Mouse (Mus musculus): ENCODE measurements around the gene Fntb. TPM values are rescaled to one million over a fixed set of nuclear protein-coding genes. Genes with fewer than 3 reads are reported as not detected.

Fntb gene
- polyA plus RNA-seq, 1 experiment from 2014 or later, result 24.4 TPM

GRCm38 (mm10) chr12:76886826-76887225 is 121.4 kb downstream of the Fntb start:
- no peak for TF ChIP-seq CTCF (IDR thresholded peaks at IDR 0.05; ENCODE audit: low read depth)

GRCm38 (mm10) chr12:76887941-76888340 is 122.6 kb downstream of the Fntb start:
- Histone ChIP-seq H3K36me3 (ENCODE audit: insufficient read depth, low read length) (no peaks in the 10 kb centered on the region), H3K4me3 (replicated peaks; ENCODE audit: low read depth, low read length) (no peak overlapping the region), H3K4me2 (ENCODE audit: low read length) (no peak overlapping the region), H3K27me3 (ENCODE audit: insufficient read depth, low read length) (no peaks in the 10 kb centered on the region), H3K9me3 (replicated peaks; ENCODE audit: low read length) (no peaks in the 10 kb centered on the region), H3K4me1 (replicated peaks; ENCODE audit: insufficient read depth, low read length) (no peaks in the 10 kb centered on the region), H3K27ac (no peak overlapping the region), H3K9ac (ENCODE audit: low read depth, low read length) (no peak overlapping the region)
- DNase-seq (ENCODE audit: low spot score) (no peak), ATAC-seq (replicated peaks; ENCODE audit: low FRiP score, low read depth) (no peak)
- WGBS, result 92% methylated on average over 12 of the region's 12 CpGs
- no peak for TF ChIP-seq CTCF (IDR thresholded peaks at IDR 0.05; ENCODE audit: low read depth)

More at GRCm38 (mm10) chr12:76886826-76887225, 121.4 kb downstream of the Fntb start:
- Histone ChIP-seq H3K27me3 (ENCODE audit: insufficient read depth, low read length) (no peaks in the 10 kb centered on the region), H3K4me3 (replicated peaks; ENCODE audit: low read depth, low read length) (no peak overlapping the region), H3K9ac (ENCODE audit: low read depth, low read length) (no peak overlapping the region), H3K4me2 (ENCODE audit: low read length) (no peak overlapping the region), H3K27ac (no peak overlapping the region), H3K4me1 (replicated peaks; ENCODE audit: insufficient read depth, low read length) (no peaks in the 10 kb centered on the region), H3K9me3 (replicated peaks; ENCODE audit: low read length) (no peaks in the 10 kb centered on the region), H3K36me3 (ENCODE audit: insufficient read depth, low read length) (no peaks in the 10 kb centered on the region)
- ATAC-seq (replicated peaks; ENCODE audit: low FRiP score, low read depth) (no peak), DNase-seq (ENCODE audit: low spot score) (no peak)
- 85% methylated on average over 7 of the region's 7 CpGs for WGBS

GRCm38 (mm10) chr12:76889404-76890184 is 124.2 kb downstream of the Fntb start:
- H3K4me3 ChIP-seq (replicated peaks; ENCODE audit: low read depth, low read length), result no peak overlapping the region
- no peaks in the 10 kb centered on the region for H3K4me1 ChIP-seq (replicated peaks; ENCODE audit: insufficient read depth, low read length)
- no peak overlapping the region for H3K9ac ChIP-seq (ENCODE audit: low read depth, low read length)
- no peak for TF ChIP-seq CTCF (IDR thresholded peaks at IDR 0.05; ENCODE audit: low read depth)
- H3K27ac ChIP-seq, result no peak overlapping the region
- no peak overlapping the region for H3K4me2 ChIP-seq (ENCODE audit: low read length)
- no peaks in the 10 kb centered on the region for H3K9me3 ChIP-seq (replicated peaks; ENCODE audit: low read length)
- H3K27me3 ChIP-seq (ENCODE audit: insufficient read depth, low read length), result no peaks in the 10 kb centered on the region
- ATAC-seq (replicated peaks; ENCODE audit: low FRiP score, low read depth) (no peak), DNase-seq (ENCODE audit: low spot score) (no peak)
- H3K36me3 ChIP-seq (ENCODE audit: insufficient read depth, low read length), result no peaks in the 10 kb centered on the region
- WGBS, result 89% methylated on average over 11 of the region's 11 CpGs

GRCm38 (mm10) chr12:76891160-76891559 is 125.8 kb downstream of the Fntb start:
- ATAC-seq (replicated peaks; ENCODE audit: low FRiP score, low read depth) (no peak), DNase-seq (ENCODE audit: low spot score) (peak; percentile 58)
- no peaks in the 10 kb centered on the region for H3K27me3 ChIP-seq (ENCODE audit: insufficient read depth, low read length)
- no peaks in the 10 kb centered on the region for H3K9me3 ChIP-seq (replicated peaks; ENCODE audit: low read length)
- H3K4me1 ChIP-seq (replicated peaks; ENCODE audit: insufficient read depth, low read length), result no peaks in the 10 kb centered on the region
- H3K9ac ChIP-seq (ENCODE audit: low read depth, low read length), result no peak overlapping the region
- no peak for TF ChIP-seq CTCF (IDR thresholded peaks at IDR 0.05; ENCODE audit: low read depth)
- no peak overlapping the region for H3K4me2 ChIP-seq (ENCODE audit: low read length)
- 47% methylated on average over 3 of the region's 3 CpGs for WGBS
- H3K27ac ChIP-seq, result no peak overlapping the region
- no peaks in the 10 kb centered on the region for H3K36me3 ChIP-seq (ENCODE audit: insufficient read depth, low read length)
- no peak overlapping the region for H3K4me3 ChIP-seq (replicated peaks; ENCODE audit: low read depth, low read length)

DNA sequence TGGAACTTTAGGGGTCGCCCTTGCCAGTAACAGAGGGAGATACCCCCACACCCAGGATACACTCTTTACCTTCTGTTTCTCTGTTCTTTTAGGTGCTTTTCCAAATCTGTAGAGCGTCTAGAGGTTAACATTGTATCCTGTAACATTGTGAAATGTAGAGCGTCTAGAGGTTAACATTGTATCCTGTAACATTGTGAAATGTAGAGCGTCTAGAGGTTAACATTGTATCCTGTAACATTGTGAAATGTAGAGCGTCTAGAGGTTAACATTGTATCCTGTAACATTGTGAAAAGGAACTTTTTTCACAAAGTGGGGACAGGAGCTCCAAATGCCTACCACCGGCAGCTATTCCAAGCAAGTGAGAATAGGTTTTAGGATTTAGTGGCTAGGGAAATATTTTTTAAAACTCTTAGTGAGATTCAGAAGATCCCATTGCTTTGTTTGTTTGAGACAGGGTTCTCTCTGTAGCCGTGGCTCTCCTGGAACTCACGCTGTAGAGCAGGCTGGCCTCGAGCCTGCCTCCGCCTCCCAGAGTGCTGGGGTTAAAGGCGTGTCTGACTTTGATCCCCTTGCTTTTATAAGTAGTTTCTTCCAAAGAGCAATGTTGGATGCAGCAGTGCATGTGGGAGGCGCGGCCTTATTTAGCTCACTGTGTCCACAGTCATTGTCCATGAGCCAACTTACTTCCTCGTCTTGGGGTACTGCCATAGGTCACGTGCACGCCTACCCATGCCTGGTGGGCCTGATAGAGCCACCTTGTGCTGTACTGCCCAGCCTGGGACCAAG is 127.7 kb downstream of the Fntb start:
- H3K27ac ChIP-seq, result no peak overlapping the region
- 88% methylated on average over 16 of the region's 16 CpGs for WGBS
- H3K4me2 ChIP-seq (ENCODE audit: low read length), result no peak overlapping the region
- no peak overlapping the region for H3K9ac ChIP-seq (ENCODE audit: low read depth, low read length)
- H3K4me3 ChIP-seq (replicated peaks; ENCODE audit: low read depth, low read length), result no peak overlapping the region
- DNase-seq (ENCODE audit: low spot score) (no peak), ATAC-seq (replicated peaks; ENCODE audit: low FRiP score, low read depth) (no peak)
- H3K9me3 ChIP-seq (replicated peaks; ENCODE audit: low read length), result no peaks in the 10 kb centered on the region
- no peaks in the 10 kb centered on the region for H3K4me1 ChIP-seq (replicated peaks; ENCODE audit: insufficient read depth, low read length)
- H3K36me3 ChIP-seq (ENCODE audit: insufficient read depth, low read length), result no peaks in the 10 kb centered on the region
- no peak for TF ChIP-seq CTCF (IDR thresholded peaks at IDR 0.05; ENCODE audit: low read depth)
- no peaks in the 10 kb centered on the region for H3K27me3 ChIP-seq (ENCODE audit: insufficient read depth, low read length)

DNA sequence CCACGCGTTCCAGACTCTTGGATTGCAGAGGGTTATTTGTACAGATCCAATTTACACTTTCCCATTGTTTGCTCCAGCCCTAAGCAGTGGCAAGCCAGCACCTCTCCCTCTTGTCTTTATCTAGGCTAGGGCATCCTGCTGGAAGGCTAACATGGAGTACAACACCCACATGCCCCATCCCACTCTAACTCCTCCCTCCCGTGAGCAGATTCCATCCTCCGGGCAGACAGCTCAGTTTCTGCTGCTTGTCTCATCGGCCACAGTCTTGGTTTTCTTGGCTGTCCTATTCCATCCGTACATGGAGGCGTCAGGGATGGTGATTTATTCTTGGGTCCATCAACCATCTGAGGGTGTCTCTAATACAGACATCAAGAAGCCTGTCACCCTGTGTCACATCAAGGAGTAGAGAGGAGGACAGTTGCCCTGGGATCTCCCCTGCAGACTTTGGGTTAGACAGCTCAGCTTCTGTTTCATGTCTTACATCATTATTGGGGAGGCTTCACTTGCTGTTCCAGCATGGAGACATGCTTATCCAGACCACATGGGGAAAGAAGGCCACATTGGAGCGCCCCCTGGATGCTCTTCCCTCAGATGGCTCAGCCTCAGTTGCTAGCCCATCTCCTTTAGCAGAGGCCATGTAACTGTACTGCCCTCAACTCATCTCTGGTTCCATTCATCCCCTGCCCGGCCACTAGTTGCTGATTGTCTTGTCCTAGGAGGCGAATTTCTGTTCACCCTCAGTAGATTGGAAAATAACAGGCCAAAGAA is 129.6 kb downstream of the Fntb start:
- Histone ChIP-seq H3K27ac (no peak overlapping the region), H3K4me3 (replicated peaks; ENCODE audit: low read depth, low read length) (no peak overlapping the region), H3K4me2 (ENCODE audit: low read length) (no peak overlapping the region), H3K27me3 (ENCODE audit: insufficient read depth, low read length) (no peaks in the 10 kb centered on the region), H3K9ac (ENCODE audit: low read depth, low read length) (no peak overlapping the region), H3K36me3 (ENCODE audit: insufficient read depth, low read length) (no peaks in the 10 kb centered on the region), H3K9me3 (replicated peaks; ENCODE audit: low read length) (no peaks in the 10 kb centered on the region), H3K4me1 (replicated peaks; ENCODE audit: insufficient read depth, low read length) (no peaks in the 10 kb centered on the region)
- WGBS, result 80% methylated on average over 10 of the region's 10 CpGs
- TF ChIP-seq CTCF (IDR thresholded peaks at IDR 0.05; ENCODE audit: low read depth), result 0 out of 2 replicates have a peak, but pooled peaks have one; percentile 8
- ATAC-seq (replicated peaks; ENCODE audit: low FRiP score, low read depth) (no peak), DNase-seq (ENCODE audit: low spot score) (no peak)

All from kidney, postnatal 0 days (tissue).